Comparison of ENCODE assay signal across 8 mouse cellular contexts in genomic region chr17:47271979-47272677, GRCm38 (mm10).
A peak's percentile ranks its signal among the peaks of the same experiment; 100 is the strongest.
DNase-seq lines count a peak whose midpoint lies in the region; ATAC-seq and TF ChIP-seq lines count a peak whose summit lies in the region.

No protein-coding gene starts in this region.

- H3K4me2 ChIP-seq in lung, embryonic 14.5 days = no peak overlapping the region

- H3K9me3 ChIP-seq in lung, embryonic 14.5 days (ENCODE audit: low read depth, low read length) = no peaks in the 10 kb centered on the region

- no peak overlapping the region for H3K9ac ChIP-seq in lung, embryonic 14.5 days

- no peak for TF ChIP-seq CTCF in lung, embryonic 14.5 days (IDR thresholded peaks at IDR 0.05; ENCODE audit: low read depth)
- TF ChIP-seq CTCF in thymus, adult 2 months (IDR thresholded peaks at IDR 0.05; ENCODE audit: borderline replicate concordance, control insufficient read depth, extremely low read depth, insufficient read depth, low read length, poor library complexity) = no peak

- no peak overlapping the region for H3K4me3 ChIP-seq in lung, embryonic 14.5 days (ENCODE audit: low read depth, low read length)
- no peak overlapping the region for H3K4me3 ChIP-seq in thymus, adult 2 months (ENCODE audit: control insufficient read depth, insufficient read depth, low read length)

- TF ChIP-seq POLR2A in thymus, adult 2 months (IDR thresholded peaks at IDR 0.05; ENCODE audit: control insufficient read depth, extremely low read depth, insufficient read depth, low read length, poor library complexity) = no peak

- DNase-seq in right cerebral cortex, adult 18-20 months = peak; percentile 46
- DNase-seq in right cerebral cortex, postnatal 36 days (ENCODE audit: low spot score in 2 of 2) = no peak
- DNase-seq in cerebellum, adult 11 months = peak; percentile 72
- peak; percentile 35 for DNase-seq in heart, postnatal 25 days (ENCODE audit: low spot score)
- peak; percentile 88 for DNase-seq in lung, embryonic 14.5 days
- no peak for DNase-seq in thymus, adult 2 months
- no peak for DNase-seq in spleen, adult 18-20 months

- no peaks in the 10 kb centered on the region for H3K4me1 ChIP-seq in lung, embryonic 14.5 days (ENCODE audit: insufficient read depth)
- H3K4me1 ChIP-seq in thymus, adult 2 months (replicated peaks; ENCODE audit: control insufficient read depth, insufficient read depth, low read length) = peaks cover 5% of the 10 kb centered on the region; the same call in 1 of the 2 replicates

- peaks cover 3% of the 10 kb centered on the region; the same call in 1 of the 2 replicates for H3K36me3 ChIP-seq in lung, embryonic 14.5 days (ENCODE audit: insufficient read depth)
- no peaks in the 10 kb centered on the region for H3K36me3 ChIP-seq in thymus, adult 2 months (ENCODE audit: control insufficient read depth, insufficient read depth, low read length)

- 62% methylated on average over 7 of the region's 7 CpGs for WGBS in lung, embryonic 14.5 days
- WGBS in thymus, adult 2 months = 92% methylated on average over 7 of the region's 7 CpGs

- no peaks in the 10 kb centered on the region for H3K27me3 ChIP-seq in lung, embryonic 14.5 days (ENCODE audit: insufficient read depth, low read length)
- no peaks in the 10 kb centered on the region for H3K27me3 ChIP-seq in thymus, adult 2 months (ENCODE audit: control insufficient read depth, insufficient read depth, low read length)

- intact Hi-C loops in heart, postnatal 25 days (cut with DNase I) = no loop called here

- peak overlapping the region; percentile 15; the same call in 1 of the 2 replicates for H3K27ac ChIP-seq in lung, embryonic 14.5 days (ENCODE audit: low read depth)
- no peak overlapping the region for H3K27ac ChIP-seq in thymus, adult 2 months (ENCODE audit: control insufficient read depth, insufficient read depth, low read length)

- ATAC-seq in lung, embryonic 14.5 days (ENCODE audit: insufficient read depth) = peak; percentile 66; the same call in 1 of the 2 replicates
- ATAC-seq in megakaryocyte-erythroid progenitor cell, adult 5-6 weeks (replicated peaks; ENCODE audit: low FRiP score, low TSS enrichment, poor library complexity, severe bottlenecking) = no peak

Comparison
In these comparisons a context has a peak if more than half of its experiments do, and no peak if none do; other contexts are left out.
1. DNase-seq: peak in right cerebral cortex, adult 18-20 months (single experiment), cerebellum, adult 11 months (single experiment), heart, postnatal 25 days (single experiment) and lung, embryonic 14.5 days (single experiment); none in right cerebral cortex, postnatal 36 days (0 of 2), thymus, adult 2 months (single experiment) and spleen, adult 18-20 months (0 of 2).